Mouse (Mus musculus) left cerebral cortex, postnatal 4 days (tissue): ENCODE results near the gene Pde4d. TPM values are rescaled to one million over a fixed set of nuclear protein-coding genes. Genes with fewer than 3 reads are reported as not detected.
A peak's percentile ranks its signal among the peaks of the same experiment; 100 is the strongest.

ENCODE experiments used
- DNase-seq: peaks from one replicate; pipeline ENCODE4 v3.0.0-alpha.2; 2022
- intact Hi-C: fragments of 180-260 bp; cut with DNase I; formaldehyde crosslinking; loops from one replicate; pipeline ENCODE4 v1.15.1; 2025
- total RNA-seq, 2 experiments: library from RNA; stranded (reverse); gene quantifications; 2 replicates each; pipeline ENCODE4 v1.2.3; 2021

Pde4d gene
- total RNA-seq, 2 experiments from 2014 or later, result 107 to 117 TPM

GRCm38 (mm10) chr13:108812956-108813355 is 363.2 kb downstream of the Pde4d start:
- DNase-seq, result peak; percentile 87
- intact Hi-C loops, result no loop called here

- intact Hi-C loops, result no loop called here
- no peak for DNase-seq
Measured at GRCm38 (mm10) chr13:108819846-108820408, 370.2 kb downstream of the Pde4d start.

GRCm38 (mm10) chr13:108820487-108820886 is 370.7 kb downstream of the Pde4d start:
- intact Hi-C loops, result no loop called here
- DNase-seq, result no peak

- intact Hi-C loops, result no loop called here
- no peak for DNase-seq
Measured at GRCm38 (mm10) chr13:108821270-108821669, 371.5 kb downstream of the Pde4d start.

GRCm38 (mm10) chr13:108824638-108825310 is 375.0 kb downstream of the Pde4d start:
- peak; percentile 92 for DNase-seq
- intact Hi-C loops, result no loop called here

GRCm38 (mm10) chr13:108825501-108825900 is 375.8 kb downstream of the Pde4d start:
- no peak for DNase-seq
- intact Hi-C loops, result no loop called here

GRCm38 (mm10) chr13:108834197-108834596 is 384.4 kb downstream of the Pde4d start:
- DNase-seq, result peak; percentile 85
- intact Hi-C loops, result no loop called here

- intact Hi-C loops, result no loop called here
- no peak for DNase-seq
Measured at GRCm38 (mm10) chr13:108836314-108836713, 386.6 kb downstream of the Pde4d start.

GRCm38 (mm10) chr13:108839142-108839541 is 389.4 kb downstream of the Pde4d start:
- intact Hi-C loops, result no loop called here
- DNase-seq, result no peak

GRCm38 (mm10) chr13:108854090-108854489 is 404.3 kb downstream of the Pde4d start:
- intact Hi-C loops, result no loop called here
- no peak for DNase-seq

- intact Hi-C loops, result no loop called here
- no peak for DNase-seq
Measured at GRCm38 (mm10) chr13:108856776-108857435, 407.2 kb downstream of the Pde4d start.

- intact Hi-C loops, result no loop called here
- DNase-seq, result no peak
Measured at GRCm38 (mm10) chr13:108859336-108859735, 409.6 kb downstream of the Pde4d start.

GRCm38 (mm10) chr13:108860737-108861136 is 411.0 kb downstream of the Pde4d start:
- intact Hi-C loops, result no loop called here

GRCm38 (mm10) chr13:108861707-108862106 is 412.0 kb downstream of the Pde4d start:
- DNase-seq, result no peak
- intact Hi-C loops, result no loop called here

More at GRCm38 (mm10) chr13:108860737-108861136, 411.0 kb downstream of the Pde4d start:
- no peak for DNase-seq

- DNase-seq, result no peak
- intact Hi-C loops, result no loop called here
Measured at GRCm38 (mm10) chr13:108862173-108862572, 412.4 kb downstream of the Pde4d start.

- no peak for DNase-seq
- intact Hi-C loops, result no loop called here
Measured at GRCm38 (mm10) chr13:108900160-108900559, 450.4 kb downstream of the Pde4d start.

GRCm38 (mm10) chr13:108905121-108905520 is 455.4 kb downstream of the Pde4d start:
- no peak for DNase-seq
- intact Hi-C loops, result no loop called here

- intact Hi-C loops, result no loop called here
- DNase-seq, result no peak
Measured at GRCm38 (mm10) chr13:108909193-108909592, 459.4 kb downstream of the Pde4d start.

- DNase-seq, result peak; percentile 29
- intact Hi-C loops, result no loop called here
Measured at GRCm38 (mm10) chr13:108914626-108915025, 464.9 kb downstream of the Pde4d start.

- no peak for DNase-seq
- intact Hi-C loops, result no loop called here
Measured at GRCm38 (mm10) chr13:108921146-108921545, 471.4 kb downstream of the Pde4d start.

GRCm38 (mm10) chr13:108934854-108935253 is 485.1 kb downstream of the Pde4d start:
- DNase-seq, result no peak
- intact Hi-C loops, result no loop called here

- intact Hi-C loops, result no loop called here
- DNase-seq, result no peak
Measured at GRCm38 (mm10) chr13:108937272-108937671, 487.5 kb downstream of the Pde4d start.
